Mouse (Mus musculus): ENCODE results near the gene Adgrf3.

GRCm38 (mm10) chr5:30153222-30153621 is 52.3 kb downstream of the Adgrf3 start:
- TF ChIP-seq MYOD1 (IDR thresholded peaks at IDR 0.05; ENCODE audit: control insufficient read depth, insufficient read length, low read depth) (no peak), CTCF (IDR thresholded peaks at IDR 0.05; ENCODE audit: control insufficient read depth, insufficient read depth, insufficient read length) (no peak), MAX (IDR thresholded peaks at IDR 0.05) (no peak), USF1 (IDR thresholded peaks at IDR 0.05; ENCODE audit: low read depth) (no peak), CEBPB (IDR thresholded peaks at IDR 0.05; ENCODE audit: low read depth) (no peak)

Measured in C2C12 (cell line).